Mouse (Mus musculus): Measurements from ENCODE around the gene Mef2c.

Mef2c gene

DNA sequence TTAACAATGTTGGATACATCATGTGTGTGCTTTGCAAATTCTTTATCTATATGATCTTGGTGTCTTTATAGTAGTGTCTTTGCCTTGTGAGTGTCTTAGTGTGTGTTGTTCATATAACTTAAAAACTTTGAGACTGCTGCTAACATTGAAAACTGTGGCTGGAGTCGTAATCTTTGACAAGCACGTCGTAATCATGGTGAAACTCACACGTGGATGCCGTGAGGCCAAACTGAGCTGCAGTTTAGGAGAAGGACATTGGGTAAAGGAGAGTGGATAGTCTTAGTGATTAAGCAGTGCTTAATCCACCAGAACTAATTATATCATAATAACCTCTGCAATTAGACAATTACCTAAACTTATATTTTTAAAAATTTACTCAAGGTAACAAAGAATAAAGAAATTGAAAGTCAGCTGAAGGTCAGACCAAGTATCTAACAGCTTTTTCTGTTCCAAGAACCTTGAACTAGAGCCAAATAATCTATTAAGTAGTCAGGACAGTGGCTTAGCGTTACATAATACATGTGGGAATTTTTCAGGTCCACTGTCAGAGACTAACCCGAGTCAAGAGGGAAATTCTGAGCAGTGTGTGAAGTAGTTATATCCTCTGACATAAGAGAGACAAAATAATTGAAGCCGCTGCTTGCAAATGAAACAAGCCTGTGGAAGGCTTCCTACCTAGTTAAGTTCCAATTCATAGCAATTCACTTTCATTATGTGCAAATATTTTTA is 70.2 kb downstream of the Mef2c start:
- DNase-seq: no peak

DNA sequence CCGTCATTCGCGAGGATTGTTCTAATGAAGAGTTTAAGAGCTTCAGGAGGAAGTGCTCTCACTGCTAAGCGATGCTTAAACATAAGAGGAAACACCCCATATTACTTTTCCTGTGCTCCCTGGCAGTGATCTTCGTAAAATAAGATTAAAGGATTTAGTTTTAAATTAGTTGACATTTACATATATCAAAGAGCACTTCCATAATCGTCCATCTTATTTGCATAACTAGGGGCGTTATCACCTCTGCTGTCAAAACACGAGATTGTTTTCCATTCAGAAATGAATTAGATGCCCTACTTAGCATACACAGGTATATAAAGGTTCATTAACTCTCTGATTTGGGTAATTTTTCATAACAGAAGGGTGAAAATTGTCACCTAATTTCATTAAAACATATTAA is 71.0 kb downstream of the Mef2c start:
- DNase-seq: no peak

DNA sequence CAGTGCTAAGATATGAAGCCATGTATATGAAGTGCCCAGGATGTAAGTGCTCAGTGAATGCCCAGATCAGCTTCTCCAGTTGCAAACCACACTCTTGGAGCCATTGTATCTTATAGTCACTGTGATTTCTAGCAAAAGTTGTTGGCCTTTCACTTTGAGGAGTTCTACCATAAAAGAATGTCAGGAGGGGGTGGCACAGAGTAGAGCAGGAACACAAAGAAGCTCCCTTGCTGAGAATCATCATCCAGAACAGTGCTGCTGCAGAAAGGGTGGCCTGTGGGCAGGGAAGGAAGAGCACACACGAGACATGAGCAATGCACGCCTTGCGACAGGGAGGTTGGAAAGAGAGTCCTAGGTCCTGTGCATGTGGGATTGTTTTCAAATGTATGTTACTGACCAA is 75.6 kb downstream of the Mef2c start:
- no peak for DNase-seq

DNA sequence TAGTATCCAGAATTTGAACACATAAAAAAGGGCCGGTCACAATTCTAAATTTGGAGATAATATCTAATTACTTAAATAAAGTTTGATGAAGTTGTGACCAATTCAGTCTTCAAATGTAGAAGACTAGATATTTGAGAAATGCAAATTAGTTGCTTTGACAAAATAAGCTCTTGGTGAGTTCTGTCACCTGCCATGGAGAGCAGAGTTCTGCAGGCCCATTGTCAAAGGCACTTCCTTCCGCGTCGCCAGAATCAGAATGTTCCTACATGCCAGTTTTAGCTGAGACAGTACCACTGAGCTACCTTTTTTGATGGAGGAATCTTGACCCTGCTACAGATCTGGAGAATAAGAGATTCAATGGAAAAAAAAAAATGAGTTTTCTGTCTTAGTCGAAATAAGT is 77.0 kb downstream of the Mef2c start:
- DNase-seq: no peak

DNA sequence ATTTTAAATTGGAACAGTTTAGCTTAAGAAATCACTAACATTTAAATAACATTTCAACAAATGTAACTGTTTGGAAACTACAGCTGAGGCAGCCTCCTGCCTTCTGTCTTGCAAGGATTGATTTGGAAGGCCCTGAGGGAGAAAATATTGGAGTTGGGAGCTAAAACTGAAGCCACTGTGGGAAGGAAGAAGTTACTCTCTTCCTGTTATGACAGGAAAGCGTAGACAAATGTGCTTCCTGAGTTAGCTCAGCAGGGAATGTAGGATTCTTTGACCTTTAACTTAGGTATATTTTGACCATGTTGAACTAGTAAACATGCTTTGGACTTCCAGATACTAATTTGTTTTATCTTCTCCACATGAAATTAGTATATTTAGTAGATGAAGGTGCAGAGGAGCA is 78.7 kb downstream of the Mef2c start:
- DNase-seq: no peak

DNA sequence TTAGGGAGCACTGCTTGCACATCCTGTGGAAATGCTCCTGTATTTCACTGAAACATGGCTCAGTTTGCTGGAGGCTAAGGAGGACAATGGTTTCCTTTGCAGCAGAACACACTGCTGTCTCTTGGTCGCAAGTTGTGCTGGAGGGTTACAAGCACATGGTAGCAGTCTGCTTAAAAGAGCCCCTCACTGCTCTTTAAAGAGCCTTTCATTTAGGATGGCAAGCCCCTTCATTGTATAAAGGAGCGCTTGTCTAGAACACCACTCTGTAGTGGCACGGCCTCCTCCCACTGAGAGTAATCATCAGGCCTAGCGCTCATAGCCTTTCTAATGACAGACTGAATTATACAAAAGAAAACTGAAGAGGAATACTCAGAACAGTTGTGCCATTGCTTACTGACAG is 80.0 kb downstream of the Mef2c start:
- no peak for DNase-seq

DNA sequence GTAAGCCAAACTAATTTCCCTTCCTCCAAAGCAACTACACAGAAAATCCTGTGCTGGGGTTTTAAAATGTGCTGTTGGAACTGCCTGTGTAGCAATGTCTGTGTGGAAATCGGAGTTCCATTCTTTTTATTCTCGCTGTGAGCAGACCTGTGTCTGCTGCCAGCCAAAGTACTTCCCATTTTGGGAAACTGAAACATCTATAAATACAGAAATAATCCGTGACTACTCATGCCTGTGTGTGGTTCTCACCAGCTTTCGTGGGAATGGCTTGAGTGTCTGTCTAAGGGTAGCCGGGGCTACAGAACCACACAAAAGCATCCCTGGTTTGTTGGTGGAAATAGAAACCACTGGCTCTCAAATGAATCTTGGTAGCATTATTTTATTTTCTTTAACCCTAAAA is 81.5 kb downstream of the Mef2c start:
- DNase-seq: no peak

DNA sequence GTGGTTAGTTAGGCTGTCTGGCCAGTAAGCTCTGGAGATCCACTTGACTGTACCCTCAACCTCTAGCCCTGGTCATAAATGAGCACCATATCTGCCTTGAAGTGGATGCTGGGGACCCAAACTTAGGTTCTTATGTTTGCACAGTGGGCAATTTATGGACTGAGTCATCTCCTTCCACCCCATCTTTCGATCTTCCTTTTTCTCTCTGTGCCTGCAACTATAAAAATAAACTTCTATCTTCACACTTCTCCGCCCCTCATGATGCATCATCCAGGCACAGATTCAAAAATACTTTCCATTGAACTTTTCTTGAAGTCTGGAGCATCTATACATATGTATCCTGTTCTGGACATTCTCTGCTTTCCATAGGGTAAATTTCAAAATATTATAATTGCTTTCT is 84.4 kb downstream of the Mef2c start:
- no peak for DNase-seq

DNA sequence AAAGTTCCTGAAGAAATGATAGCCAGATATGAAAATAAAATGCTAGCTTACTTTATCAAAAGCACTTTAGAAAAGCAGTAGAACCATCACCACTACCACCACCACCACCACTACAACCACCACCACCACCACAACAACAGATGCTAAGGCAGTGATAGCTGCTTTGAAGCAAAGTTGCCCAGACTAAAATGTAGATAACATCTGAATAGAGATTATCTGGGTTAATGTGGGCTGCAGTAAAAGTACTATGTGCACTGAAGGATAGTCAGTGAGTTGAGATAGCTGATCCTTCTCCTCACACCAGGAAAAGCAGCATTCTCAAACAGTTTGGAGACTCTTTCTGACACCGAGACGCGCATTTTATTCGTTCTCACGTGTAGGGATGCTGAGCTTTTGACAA is 87.1 kb downstream of the Mef2c start:
- DNase-seq: no peak

DNA sequence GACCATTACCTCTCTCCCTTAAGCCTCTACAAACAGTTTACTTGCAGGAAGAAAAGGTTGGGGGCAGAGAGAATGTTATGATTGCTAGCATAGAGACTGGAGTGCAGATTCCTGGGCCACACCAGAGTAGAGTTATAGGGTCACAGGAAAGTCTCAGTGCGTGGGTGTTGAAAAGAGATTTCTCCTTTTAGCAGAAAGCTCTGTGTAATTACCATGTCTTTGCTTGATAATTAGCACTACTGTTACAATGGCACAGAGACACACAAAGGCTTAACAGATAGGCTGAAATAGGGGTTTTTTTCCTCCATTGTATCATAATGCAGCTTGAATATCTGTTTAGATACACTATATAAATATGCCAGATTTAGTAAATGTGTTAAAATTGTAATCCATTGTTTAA is 91.6 kb downstream of the Mef2c start:
- DNase-seq: no peak

DNA sequence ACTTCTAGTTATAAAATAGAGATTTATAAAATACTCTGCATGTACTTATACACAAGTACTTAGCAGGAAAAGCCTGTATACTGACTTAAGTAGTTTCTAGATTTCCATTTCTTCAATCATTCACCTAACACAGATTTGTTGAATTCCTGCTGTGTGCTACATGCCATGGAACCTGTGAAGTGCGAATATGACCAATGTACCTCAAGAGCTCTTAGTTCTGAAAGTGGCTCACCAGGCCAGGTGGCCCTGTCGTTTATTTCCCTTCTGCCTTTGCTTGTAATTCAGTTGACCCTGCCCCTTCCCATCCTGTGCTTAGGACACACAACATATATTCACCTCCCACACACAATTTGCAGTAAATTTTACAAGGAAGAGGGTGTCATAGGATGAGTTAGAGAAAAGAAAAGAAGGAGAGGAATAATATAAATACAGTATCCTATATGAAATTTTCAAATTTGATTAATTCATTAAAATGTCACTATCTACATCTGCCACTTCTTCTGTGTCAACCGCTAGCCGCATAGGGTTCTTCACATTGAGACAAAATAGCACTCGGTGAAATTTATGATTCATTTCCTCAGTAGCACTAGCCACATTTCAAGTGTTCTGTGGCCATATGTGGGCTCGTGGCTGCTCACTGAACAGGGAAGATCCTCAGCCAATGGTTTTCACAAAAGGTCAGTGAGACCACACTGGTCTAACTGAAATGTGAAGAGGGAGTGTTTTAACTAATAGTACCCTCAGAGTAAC is 93.3 kb downstream of the Mef2c start:
- no peak for DNase-seq

DNA sequence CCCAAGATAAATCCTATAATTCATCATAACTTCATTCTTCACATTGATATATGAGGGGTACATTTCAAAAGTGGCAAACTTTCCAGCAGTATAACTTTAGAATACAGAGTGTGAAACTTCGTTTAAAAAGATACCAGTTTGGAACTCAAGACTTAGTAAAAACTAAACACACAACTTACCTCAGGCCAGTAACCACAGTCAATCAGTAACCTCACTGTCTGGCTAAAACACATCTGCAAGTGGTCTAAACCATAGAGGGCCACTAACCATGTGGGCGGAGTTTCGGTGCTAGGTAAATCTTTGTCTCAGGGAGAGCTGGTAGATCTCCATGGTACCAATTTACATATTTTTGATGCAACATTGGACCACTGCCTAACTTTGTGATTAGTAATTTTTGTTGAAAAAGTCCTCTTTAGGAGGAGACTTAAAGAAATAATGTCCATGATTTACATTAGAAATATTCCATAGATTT is 93.9 kb downstream of the Mef2c start:
- no peak for DNase-seq

DNA sequence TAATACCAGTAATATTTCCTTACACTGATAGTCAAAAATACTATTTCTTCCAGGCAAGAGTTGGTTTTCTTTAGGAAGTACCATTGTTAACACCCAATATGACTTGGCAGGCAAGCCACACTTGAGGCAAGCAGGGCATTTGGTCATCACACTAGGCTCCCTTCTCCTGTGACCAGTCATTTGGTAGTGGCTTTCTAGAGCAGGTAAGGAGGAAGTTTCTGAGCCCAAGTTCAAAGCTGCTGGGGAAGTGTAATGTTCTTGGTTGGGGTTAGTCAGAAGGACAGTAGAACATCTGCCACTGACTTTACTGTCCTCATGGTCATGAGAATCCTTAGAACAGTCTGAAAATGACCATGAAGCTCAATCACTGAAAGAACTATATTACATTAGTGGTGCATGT is 96.5 kb downstream of the Mef2c start:
- DNase-seq: no peak

DNA sequence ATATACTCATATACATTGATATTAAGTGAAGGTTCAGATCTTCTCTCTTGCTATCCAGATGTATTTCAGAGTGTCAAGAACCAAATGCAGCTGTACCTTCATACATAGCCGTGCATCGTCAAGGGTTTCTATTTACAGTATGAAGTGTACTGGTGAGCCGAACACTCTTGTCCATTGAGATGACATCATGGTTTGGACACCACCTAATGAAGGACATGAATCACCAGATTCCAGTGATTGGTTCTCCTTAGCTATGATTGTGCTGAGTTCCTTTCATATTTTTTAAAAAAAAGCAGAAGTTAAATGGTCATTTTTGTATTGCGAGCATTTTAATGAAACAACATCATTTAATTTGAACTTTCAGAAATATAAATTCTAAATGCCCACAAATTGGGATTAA is 97.9 kb downstream of the Mef2c start:
- DNase-seq: no peak

DNA sequence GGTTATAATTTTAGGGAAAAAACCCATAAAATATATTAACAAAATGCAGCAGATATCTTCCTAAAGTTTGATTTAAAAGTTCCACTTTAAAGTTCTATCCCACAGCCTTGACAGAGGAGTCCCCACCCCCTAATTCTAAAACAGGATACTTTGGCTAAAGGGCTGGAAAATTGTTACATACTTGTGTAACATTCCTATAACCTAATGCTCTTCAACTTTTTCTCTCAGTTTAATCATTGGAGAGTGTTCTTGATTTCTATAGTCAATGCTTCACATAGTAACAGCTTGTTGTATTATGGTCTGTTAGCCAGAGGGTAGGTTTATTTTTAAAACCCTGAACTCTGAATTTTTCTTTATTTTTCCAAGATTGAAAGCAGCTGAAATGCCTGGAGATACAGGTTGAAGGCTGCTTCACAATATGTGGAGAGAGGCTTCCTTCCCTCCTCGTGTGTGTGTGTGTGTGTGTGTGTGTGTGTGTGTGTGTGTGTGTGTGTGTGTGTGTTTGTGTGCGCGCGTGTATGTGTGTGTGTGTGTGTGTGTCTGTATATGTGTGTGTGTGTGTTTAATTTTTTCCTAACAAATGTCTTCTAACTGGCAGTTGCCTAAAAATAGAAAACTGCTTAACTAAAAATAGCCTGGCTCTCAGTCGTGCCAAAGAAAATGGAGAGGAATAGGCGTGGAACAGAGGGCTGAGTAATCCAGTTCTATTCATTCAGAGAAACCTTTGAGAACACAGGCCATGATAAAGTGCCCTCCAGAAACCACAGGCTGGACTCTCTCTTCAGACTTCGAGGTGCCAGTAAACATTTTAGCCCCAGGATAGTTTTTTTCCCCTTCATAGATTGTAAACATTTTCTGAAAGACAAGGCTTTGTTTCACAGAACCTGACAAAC is 99.8 kb downstream of the Mef2c start:
- no peak for DNase-seq

DNA sequence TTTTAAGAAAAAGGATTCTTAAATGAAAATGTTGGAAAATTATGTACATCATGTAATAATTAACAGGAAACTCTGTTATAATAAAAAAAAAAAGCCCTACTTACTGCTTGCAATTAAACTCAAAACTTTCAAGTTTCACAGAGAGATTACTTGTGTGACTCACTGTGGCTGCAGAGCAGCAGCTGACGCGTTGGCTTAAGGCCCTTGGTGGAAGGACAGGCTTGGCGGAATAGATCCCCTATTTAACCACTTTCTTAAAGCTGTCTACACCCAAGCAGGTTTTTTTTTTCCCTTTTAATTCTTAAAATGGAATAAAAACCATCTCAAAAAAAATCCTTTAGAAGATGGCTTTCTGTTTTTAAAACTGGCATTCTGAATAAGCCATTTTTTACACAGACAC is 100.5 kb downstream of the Mef2c start:
- DNase-seq: no peak

DNA sequence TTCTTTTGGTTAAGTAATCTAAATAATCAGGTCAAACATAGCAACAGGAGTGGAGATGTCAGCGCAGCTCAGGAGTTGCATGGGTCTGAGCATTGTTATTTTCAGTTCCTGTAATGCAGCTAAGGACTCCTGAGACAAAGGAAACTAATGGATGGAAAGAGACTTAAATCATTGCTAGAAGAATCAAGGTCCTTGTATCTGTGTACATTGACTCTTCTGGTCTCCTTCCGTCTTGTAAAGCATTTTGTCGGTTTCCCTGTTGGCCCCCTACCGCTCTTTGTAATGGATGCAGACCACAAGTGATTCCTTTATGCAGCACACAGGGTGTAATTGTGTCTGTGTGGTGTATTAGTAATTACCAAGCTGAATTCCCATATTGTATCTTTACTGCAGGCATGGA is 101.0 kb downstream of the Mef2c start:
- DNase-seq: no peak

DNA sequence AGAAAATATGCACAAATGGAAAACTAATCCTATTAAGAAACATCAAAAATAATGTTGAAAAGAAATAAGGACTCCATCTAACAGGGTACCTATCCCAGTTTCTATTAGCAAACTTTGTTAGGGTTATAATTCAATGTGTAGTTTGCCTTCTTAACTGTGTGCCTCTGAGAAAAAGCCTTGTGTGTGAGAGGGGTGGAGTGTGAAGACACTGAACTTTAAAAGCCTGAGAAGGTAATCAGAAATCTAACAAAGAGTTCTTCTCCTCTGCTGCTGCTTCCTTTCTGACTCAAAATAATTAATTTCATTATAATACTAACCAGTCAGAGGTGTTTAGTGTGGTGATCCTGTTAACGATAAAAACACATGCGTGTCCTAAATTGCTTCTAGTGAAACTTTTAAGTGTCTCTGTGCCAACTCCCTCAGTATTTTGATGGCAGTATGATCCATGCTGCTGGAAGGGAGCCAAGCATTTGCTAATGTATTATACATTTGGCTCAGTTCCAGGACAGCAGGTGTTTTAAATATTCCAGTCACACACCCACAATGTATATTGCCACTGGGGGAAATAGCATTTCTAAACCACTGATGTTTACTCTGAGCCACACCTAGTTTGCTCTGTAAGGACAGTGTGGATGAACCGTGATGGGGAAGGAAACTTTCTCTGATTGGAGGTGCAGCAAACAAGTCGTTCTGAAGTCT is 104.2 kb downstream of the Mef2c start:
- no peak for DNase-seq

DNA sequence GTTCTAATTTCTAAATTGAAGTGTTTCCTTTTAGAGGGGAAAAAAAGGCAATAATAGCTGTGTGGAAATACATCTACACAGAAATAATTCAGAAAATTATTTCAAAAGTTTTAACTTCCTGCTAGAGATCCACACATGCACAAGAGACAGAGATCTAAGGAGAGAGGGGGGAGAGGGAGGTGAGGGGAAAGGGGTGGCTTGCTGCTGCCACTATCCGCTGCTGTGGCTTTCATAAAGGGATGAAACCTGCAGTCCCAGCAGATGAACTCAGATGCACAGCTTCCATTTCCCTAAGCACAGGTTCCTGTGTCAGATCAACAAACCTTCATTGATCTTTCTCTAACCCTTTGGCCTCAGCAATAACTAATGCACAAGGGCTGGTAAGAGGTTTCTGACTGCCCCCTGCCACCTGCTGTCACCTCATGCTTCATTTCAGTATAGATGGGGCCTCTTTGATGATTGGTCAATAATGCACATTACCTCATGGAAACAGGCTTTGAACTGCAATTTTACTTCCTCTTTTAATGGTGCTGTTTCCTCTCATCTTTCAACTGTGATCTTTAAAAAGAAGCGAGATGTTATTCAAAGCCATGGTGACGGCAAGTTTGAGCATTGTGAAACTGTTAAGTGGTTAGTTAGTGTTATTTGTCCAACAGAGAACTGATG is 105.2 kb downstream of the Mef2c start:
- peak; percentile 10 for DNase-seq

DNA sequence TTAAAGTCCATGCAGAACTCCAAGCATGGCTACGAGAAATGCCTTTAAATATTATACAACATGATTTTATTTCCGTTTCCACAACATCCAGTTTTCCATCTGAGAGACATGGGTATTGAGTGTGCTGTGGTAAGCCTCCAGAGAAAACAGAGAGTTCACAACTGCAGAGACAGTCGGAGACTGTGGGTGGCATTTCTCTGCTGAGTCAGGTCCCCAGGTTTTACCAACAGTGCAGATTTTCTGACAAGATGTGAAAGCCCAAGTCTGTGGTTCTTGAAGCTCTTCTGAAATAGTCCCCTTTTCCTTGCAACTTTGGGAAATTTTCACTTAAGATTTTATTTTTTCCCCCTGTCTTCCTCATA is 105.7 kb downstream of the Mef2c start:
- DNase-seq: no peak

DNA sequence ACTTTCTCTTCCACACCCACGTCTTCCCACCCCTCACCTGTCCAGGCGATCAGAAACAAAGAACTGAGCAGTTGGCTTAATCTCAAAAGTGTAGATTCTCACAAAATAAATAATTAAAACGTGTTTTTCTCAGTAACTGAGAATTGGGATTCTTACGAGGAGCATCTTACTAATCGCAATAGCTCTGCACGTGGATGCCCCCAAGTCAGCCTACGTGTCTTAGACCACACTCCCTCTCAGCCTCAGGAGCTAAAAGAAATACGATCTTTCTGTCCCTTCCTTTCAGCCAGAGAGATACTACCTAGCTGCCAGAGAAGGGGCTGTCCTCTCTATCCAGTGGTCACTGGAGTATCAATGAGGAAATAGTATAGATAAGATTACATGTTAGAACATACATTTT is 106.3 kb downstream of the Mef2c start:
- no peak for DNase-seq

DNA sequence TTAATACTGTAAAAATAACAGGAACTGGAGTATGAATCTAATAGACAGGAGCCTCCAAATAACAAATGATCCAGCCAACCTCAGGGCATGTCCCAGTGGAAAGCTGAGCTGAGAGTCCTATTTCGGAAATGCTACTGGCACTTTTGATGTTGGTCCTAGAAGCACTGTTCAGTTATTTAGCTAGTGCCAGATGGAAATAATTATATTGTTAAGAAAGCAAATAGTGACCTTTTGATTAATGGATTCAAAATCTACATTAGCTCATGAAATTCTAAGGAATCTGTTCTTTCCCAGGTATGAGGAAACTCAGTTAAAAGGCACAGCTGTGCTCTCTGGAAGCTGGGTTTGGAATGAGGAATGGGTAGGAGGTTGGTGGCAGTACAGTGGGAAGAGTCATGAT is 108.4 kb downstream of the Mef2c start:
- DNase-seq: no peak

DNA sequence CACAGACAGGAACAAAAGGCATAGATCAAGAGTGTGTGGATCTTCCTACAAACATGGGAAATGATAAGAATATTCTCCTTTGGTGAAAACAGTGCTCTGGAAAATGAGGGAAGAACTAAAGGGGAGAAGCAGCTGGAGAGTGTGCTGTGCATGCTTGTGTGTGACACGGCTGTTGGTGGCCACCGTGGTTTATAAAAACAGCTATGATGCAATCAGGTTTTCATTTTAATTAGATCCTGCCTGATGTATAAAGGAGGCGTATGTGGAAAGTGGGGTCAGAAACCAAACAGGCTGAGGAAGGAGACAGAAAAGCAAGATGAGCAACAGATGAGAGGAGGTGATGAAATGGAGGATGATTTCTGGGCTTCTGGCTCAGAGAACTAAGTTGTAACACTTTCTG is 112.0 kb downstream of the Mef2c start:
- DNase-seq: no peak
